ENCODE assay signal across 12 mouse cellular contexts in genomic region chrX:13014051-13014450, GRCm38 (mm10).
"Had no signal": no experiment of that assay in that cellular context is flagged by ENCODE, and none has a peak within 500 bp of the region (broad histone marks: within the 10 kb centered on the region; RNA-seq: fewer than 3 reads in every experiment).

No protein-coding gene starts in this region.

- DNase-seq: lung, adult 18-20 months; lung, embryonic 14.5 days; lung, postnatal 10 days; lung, postnatal 4 days; right cerebral cortex, postnatal 14 days; thymus, adult 18-20 months; thymus, postnatal 14 days; thymus, postnatal 36 days had no signal

- H3K9me3 ChIP-seq: midbrain, embryonic 10.5 days; midbrain, embryonic 12.5 days; midbrain, embryonic 15.5 days; neural tube, embryonic 12.5 days had no signal

- H3K9ac ChIP-seq: lung, embryonic 14.5 days; midbrain, embryonic 12.5 days; midbrain, embryonic 15.5 days; neural tube, embryonic 12.5 days had no signal

- H3K27ac ChIP-seq: midbrain, embryonic 10.5 days; midbrain, embryonic 12.5 days; midbrain, embryonic 15.5 days; neural tube, embryonic 12.5 days had no signal

- H3K36me3 ChIP-seq: midbrain, embryonic 10.5 days; midbrain, embryonic 12.5 days; midbrain, embryonic 15.5 days; neural tube, embryonic 12.5 days had no signal

- H3K27me3 ChIP-seq: midbrain, embryonic 12.5 days; midbrain, embryonic 15.5 days; neural tube, embryonic 12.5 days had no signal

- H3K4me1 ChIP-seq: midbrain, embryonic 10.5 days; midbrain, embryonic 12.5 days; midbrain, embryonic 15.5 days; neural tube, embryonic 12.5 days had no signal

- ATAC-seq: midbrain, embryonic 15.5 days had no signal

- H3K4me2 ChIP-seq: lung, embryonic 14.5 days; midbrain, embryonic 12.5 days; midbrain, embryonic 15.5 days; neural tube, embryonic 12.5 days had no signal

- H3K4me3 ChIP-seq: midbrain, embryonic 10.5 days; midbrain, embryonic 12.5 days; midbrain, embryonic 15.5 days; neural tube, embryonic 12.5 days had no signal
